Mouse (Mus musculus): ENCODE results near the gene Mc1r. TPM values are rescaled to one million over a fixed set of nuclear protein-coding genes. Genes with fewer than 3 reads are reported as not detected.
"Not testable (repeated sequence)": the region's sequence is repeated elsewhere in the genome, so short reads cannot be mapped to it uniquely, and the experiment has no call there.

The Mc1r gene
- polyA plus RNA-seq, 1 experiment from 2014 or later = not detected

DNA sequence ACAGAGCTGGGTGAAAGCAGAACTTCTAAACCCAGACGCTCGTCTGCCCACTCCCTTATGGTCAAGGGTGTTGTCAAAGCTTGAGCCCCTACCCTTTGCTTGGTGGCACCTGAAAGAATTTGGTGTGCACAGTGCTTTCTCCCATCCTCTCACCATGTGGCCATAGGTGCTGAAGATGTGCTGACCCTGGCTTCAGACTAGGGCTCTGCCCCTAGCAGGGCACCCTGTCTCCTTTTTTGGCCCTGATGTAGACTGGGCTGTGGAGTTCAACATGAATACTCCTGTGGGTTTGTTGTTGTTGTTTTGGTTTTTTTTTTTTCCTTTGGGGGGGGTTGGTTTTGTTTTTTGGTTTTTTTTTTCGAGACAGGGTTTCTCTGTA, 15.9 kb downstream of the Mc1r start:
- no peak overlapping the region for H3K4me3 ChIP-seq (replicated peaks)
- no peaks in the 10 kb centered on the region; the same call in 1 of the 2 replicates for H3K4me1 ChIP-seq (replicated peaks)
- H3K4me2 ChIP-seq = 0 out of 2 replicates have a peak overlapping the region, but pooled peaks have one; percentile 43
- H3K9ac ChIP-seq (replicated peaks) = no peak overlapping the region
- no peaks in the 10 kb centered on the region; the same call in 1 of the 2 replicates for H3K27me3 ChIP-seq
- H3K9me3 ChIP-seq = peaks cover 15% of the 10 kb centered on the region
- ATAC-seq (ENCODE audit: insufficient number of reproducible peaks, insufficient read depth, low FRiP score, low TSS enrichment, low read depth) = no peak
- no peak overlapping the region for H3K27ac ChIP-seq
- no peaks in the 10 kb centered on the region for H3K36me3 ChIP-seq
- WGBS = 13% methylated on average over 3 of the region's 3 CpGs

DNA sequence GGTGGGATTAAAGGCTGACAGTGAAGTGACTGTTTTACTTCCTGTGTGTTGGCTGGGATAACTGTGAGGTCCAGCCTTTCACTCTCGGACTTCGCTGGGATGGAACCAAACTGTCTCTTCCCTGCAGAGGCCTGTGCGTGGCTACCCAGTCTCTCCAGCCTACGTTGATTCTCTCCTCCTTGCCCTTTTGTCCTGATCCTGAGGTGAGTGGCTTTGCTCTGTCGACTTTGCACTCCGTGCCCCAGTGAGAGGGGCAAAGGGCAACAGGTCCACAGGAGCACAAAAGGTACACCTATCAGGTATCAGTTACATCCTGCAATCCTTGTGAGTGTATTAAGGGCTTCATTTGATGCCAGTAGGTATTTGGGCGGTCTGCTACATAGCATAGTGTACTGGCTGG, 16.5 kb downstream of the Mc1r start, which contains the start of gene Def8:
Gene Def8 (plus strand): TSS at position 87 of the 400 bp plus-strand sequence.
- H3K9me3 ChIP-seq = peaks cover 21% of the 10 kb centered on the region
- H3K9ac ChIP-seq (replicated peaks) = no peak within 1 kb of the TSS
- no peaks in the 10 kb centered on the region; the same call in 1 of the 2 replicates for H3K4me1 ChIP-seq (replicated peaks)
- 68% methylated on average over 7 of the region's 7 CpGs for WGBS
- H3K36me3 ChIP-seq = no peaks in the 10 kb centered on the region
- H3K4me3 ChIP-seq (replicated peaks) = peak within 1 kb of the TSS; percentile 16; the same call in 1 of the 2 replicates
- no peak within 1 kb of the TSS for H3K27ac ChIP-seq
- H3K4me2 ChIP-seq = peak within 1 kb of the TSS; percentile 43
- no peak for ATAC-seq (ENCODE audit: insufficient number of reproducible peaks, insufficient read depth, low FRiP score, low TSS enrichment, low read depth)
- no peaks in the 10 kb centered on the region; the same call in 1 of the 2 replicates for H3K27me3 ChIP-seq

DNA sequence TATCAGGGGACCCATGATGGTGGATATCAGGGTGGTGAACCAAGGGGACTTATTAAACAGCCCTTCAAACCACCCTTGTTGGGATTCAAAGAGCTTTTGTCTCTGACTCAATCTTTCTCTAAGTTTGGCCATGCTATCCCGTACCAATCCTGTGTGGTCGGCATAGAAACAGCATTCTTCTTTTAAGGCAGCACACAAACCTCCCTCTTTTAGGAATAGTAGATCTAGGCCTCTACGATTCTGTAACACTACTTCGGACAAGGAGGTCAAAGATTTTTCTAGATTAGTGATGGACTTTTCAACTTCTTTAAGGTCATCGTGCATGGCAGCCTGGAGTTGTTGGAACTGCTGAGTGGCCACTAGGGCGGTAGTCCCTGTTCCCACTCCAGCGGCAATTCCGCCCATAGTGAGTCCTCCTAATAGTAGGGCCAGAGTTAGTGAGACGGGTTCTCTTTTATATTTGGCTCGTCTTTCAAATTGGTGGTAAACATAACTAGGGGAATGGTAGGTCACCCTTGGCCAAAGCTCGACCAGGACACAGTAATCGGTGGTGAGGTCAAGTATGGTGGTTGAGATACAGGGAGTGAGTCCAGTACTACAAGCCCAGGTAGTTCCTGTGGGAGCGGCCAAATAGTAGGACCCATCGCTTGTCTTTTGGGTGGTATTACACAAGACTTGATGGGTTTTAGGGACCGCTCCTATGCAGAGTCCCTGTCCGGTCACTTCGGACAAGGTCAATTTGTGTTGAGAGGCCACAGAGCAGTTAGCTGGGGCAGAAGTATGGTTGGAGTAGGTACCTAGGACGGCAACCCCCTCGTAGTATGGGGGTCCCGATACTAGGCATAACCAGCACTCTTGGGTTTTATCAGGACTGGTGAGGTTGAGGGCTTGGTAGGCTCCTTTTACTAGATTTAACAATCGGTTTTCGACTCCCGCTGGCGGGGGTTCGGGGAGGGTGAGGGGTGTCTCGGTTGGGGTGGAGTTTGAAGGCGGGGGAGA, 19.9 kb downstream of the Mc1r start:
- Histone ChIP-seq H3K9me3 (peaks cover 46% of the 10 kb centered on the region), H3K9ac (replicated peaks) (no peak overlapping the region), H3K27ac (no peak overlapping the region), H3K27me3 (no peaks in the 10 kb centered on the region), H3K4me3 (replicated peaks) (no peak overlapping the region), H3K36me3 (no peaks in the 10 kb centered on the region), H3K4me2 (no peak overlapping the region), H3K4me1 (replicated peaks) (no peaks in the 10 kb centered on the region; the same call in 1 of the 2 replicates)
- ATAC-seq (ENCODE audit: insufficient number of reproducible peaks, insufficient read depth, low FRiP score, low TSS enrichment, low read depth) = no peak
- WGBS = 96% methylated on average over 27 of the region's 27 CpGs

- Histone ChIP-seq H3K4me1 (replicated peaks) (no peaks in the 10 kb centered on the region), H3K27ac (no peak overlapping the region), H3K36me3 (no peaks in the 10 kb centered on the region), H3K4me3 (replicated peaks) (no peak overlapping the region), H3K27me3 (no peaks in the 10 kb centered on the region), H3K9me3 (peaks cover 56% of the 10 kb centered on the region), H3K4me2 (no peak overlapping the region), H3K9ac (replicated peaks) (no peak overlapping the region)
- 95% methylated on average over 24 of the region's 24 CpGs for WGBS
- no peak for ATAC-seq (ENCODE audit: insufficient number of reproducible peaks, insufficient read depth, low FRiP score, low TSS enrichment, low read depth)
Observed at GRCm38 (mm10) chr8:123427639-123428275, 20.9 kb downstream of the Mc1r start.

DNA sequence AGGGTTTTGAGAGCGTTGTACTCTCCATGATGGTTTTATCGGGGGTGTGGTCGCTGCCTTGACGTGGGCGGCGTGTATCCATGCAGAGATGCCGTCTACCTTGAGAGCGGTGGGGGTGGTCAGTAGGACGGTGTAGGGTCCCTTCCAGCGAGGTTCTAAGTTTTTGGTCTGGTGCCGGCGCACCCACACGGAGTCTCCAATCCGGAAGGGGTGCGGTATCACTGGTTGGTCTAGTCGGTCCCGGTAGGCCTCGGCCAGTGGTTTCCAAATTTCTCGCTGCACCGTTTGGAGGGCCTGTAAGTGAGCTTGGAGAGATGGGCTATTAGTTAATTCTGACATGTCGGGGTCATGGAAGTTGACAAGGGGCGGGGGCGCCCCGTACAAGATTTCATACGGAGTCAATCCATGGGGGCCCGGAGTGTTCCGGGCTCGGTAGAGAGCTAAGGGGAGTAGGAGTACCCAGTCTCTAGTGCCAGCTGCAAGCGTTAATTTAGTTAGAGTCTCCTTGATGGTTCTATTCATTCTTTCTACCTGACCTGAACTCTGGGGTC, 21.5 kb downstream of the Mc1r start:
- H3K4me2 ChIP-seq = no peak overlapping the region
- H3K9ac ChIP-seq (replicated peaks) = no peak overlapping the region
- no peaks in the 10 kb centered on the region for H3K4me1 ChIP-seq (replicated peaks)
- peaks cover 62% of the 10 kb centered on the region for H3K9me3 ChIP-seq
- H3K27ac ChIP-seq = no peak overlapping the region
- WGBS = 96% methylated on average over 29 of the region's 29 CpGs
- no peak overlapping the region for H3K4me3 ChIP-seq (replicated peaks)
- H3K27me3 ChIP-seq = no peaks in the 10 kb centered on the region
- H3K36me3 ChIP-seq = no peaks in the 10 kb centered on the region
- no peak for ATAC-seq (ENCODE audit: insufficient number of reproducible peaks, insufficient read depth, low FRiP score, low TSS enrichment, low read depth)

- Histone ChIP-seq H3K4me3 (replicated peaks) (no peak overlapping the region), H3K4me1 (replicated peaks) (no peaks in the 10 kb centered on the region), H3K9me3 (peaks cover 65% of the 10 kb centered on the region), H3K27ac (no peak overlapping the region), H3K27me3 (no peaks in the 10 kb centered on the region), H3K4me2 (no peak overlapping the region), H3K36me3 (no peaks in the 10 kb centered on the region), H3K9ac (replicated peaks) (no peak overlapping the region)
- 93% methylated on average over 23 of the region's 23 CpGs for WGBS
- ATAC-seq (ENCODE audit: insufficient number of reproducible peaks, insufficient read depth, low FRiP score, low TSS enrichment, low read depth) = no peak
Observed at GRCm38 (mm10) chr8:123428939-123429721, 22.2 kb downstream of the Mc1r start.

DNA sequence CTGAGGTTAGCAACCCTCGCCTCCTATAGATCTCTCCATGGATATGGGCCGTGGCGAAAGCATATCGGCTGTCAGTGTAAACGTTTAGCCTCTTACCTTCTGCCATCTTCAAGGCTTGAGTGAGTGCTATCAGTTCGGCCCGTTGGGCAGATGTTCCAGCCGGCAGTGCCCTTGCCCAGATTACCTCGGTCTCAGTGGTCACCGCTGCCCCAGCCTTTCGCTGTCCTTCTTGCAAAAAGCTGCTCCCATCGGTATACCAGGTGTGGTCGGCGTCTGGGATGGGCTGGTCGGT, 22.8 kb downstream of the Mc1r start:
- not testable (repeated sequence) for ATAC-seq (ENCODE audit: insufficient number of reproducible peaks, insufficient read depth, low FRiP score, low TSS enrichment, low read depth)

GRCm38 (mm10) chr8:123430936-123431335, 24.0 kb downstream of the Mc1r start:
- not testable (repeated sequence) for H3K9ac ChIP-seq (replicated peaks); H3K4me2 ChIP-seq; H3K36me3 ChIP-seq; H3K4me3 ChIP-seq (replicated peaks); ATAC-seq (ENCODE audit: insufficient number of reproducible peaks, insufficient read depth, low FRiP score, low TSS enrichment, low read depth); H3K27me3 ChIP-seq; H3K27ac ChIP-seq; H3K4me1 ChIP-seq (replicated peaks)
- peaks cover 75% of the 10 kb centered on the region for H3K9me3 ChIP-seq
- 91% methylated on average over 8 of the region's 8 CpGs for WGBS

More for the DNA sequence above, 22.8 kb downstream of the Mc1r start:
- not testable (repeated sequence) for H3K4me1 ChIP-seq (replicated peaks); H3K27ac ChIP-seq; H3K9ac ChIP-seq (replicated peaks); H3K4me2 ChIP-seq; H3K27me3 ChIP-seq; H3K4me3 ChIP-seq (replicated peaks); H3K36me3 ChIP-seq
- H3K9me3 ChIP-seq = peaks cover 68% of the 10 kb centered on the region
- WGBS = 97% methylated on average over 15 of the region's 15 CpGs

DNA sequence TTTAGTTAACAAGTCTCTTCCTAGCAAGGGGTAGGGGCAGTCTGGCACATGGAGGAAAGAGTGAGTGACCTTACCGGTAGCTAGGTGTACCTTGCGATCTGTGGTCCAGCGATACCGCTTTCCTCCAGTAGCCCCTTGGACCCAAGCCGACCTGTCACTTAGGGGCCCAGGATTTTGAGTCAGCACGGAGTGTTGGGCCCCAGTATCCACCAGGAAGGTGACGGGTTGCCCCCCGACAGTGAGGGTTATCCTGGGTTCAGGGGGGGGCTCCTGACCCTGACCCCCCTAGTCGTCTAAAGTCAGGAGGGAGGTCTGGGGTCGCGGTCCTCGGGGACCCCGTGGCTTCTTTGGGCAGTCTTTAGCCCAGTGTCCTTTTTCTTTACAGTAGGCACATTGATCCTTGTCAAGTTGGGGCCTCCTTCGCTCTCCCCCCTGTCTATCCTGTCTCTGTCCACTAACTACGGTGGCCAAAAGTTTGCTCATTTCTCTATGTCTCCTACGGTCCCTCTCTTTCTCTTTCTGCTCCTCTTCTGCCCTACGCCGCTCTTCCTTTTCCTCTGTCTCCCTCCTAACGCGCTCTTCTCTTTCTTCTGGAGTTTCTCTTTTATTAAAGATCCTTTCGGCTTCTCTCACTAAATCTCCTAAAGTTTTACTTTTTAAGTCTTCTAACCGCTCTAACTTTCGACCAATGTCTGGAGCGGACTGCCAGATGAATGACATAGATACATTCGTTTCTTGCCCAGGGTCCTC, 24.9 kb downstream of the Mc1r start:
- H3K4me2 ChIP-seq = no peak overlapping the region
- no peaks in the 10 kb centered on the region for H3K4me1 ChIP-seq (replicated peaks)
- peaks cover 70% of the 10 kb centered on the region for H3K9me3 ChIP-seq
- no peak overlapping the region for H3K27ac ChIP-seq
- ATAC-seq (ENCODE audit: insufficient number of reproducible peaks, insufficient read depth, low FRiP score, low TSS enrichment, low read depth) = no peak
- no peak overlapping the region for H3K9ac ChIP-seq (replicated peaks)
- 97% methylated on average over 25 of the region's 25 CpGs for WGBS
- no peaks in the 10 kb centered on the region for H3K27me3 ChIP-seq
- no peaks in the 10 kb centered on the region for H3K36me3 ChIP-seq
- no peak overlapping the region for H3K4me3 ChIP-seq (replicated peaks)

GRCm38 (mm10) chr8:123432381-123432780, 25.5 kb downstream of the Mc1r start:
- 94% methylated on average over 16 of the region's 16 CpGs for WGBS
- Histone ChIP-seq H3K27ac (no peak overlapping the region), H3K4me1 (replicated peaks) (no peaks in the 10 kb centered on the region), H3K9me3 (peaks cover 65% of the 10 kb centered on the region), H3K4me2 (no peak overlapping the region), H3K27me3 (no peaks in the 10 kb centered on the region), H3K4me3 (replicated peaks) (no peak overlapping the region), H3K36me3 (no peaks in the 10 kb centered on the region), H3K9ac (replicated peaks) (no peak overlapping the region)
- ATAC-seq (ENCODE audit: insufficient number of reproducible peaks, insufficient read depth, low FRiP score, low TSS enrichment, low read depth) = no peak

Measured in limb, embryonic 12.5 days (tissue).